Mouse (Mus musculus) G1E-ER4 (cell line): ENCODE data around the gene Gsn. TPM values are rescaled to one million over a fixed set of nuclear protein-coding genes. Genes with fewer than 3 reads are reported as not detected.

ENCODE experiments used
- GATA1 ChIP-seq: IDR thresholded peaks from one replicate; pipeline ENCODE4 v1.8.0; 2012; ENCODE audit warnings: low read length, inconsistent platforms
- polyA plus RNA-seq: library from polyadenylated mRNA; stranded (reverse); fragments of >175 nt; gene quantifications from 2 replicates; pipeline ENCODE4 v1.2.3, GENCODE M21; 2012

The Gsn gene
- polyA plus RNA-seq, 1 experiment: 2.8 TPM

GRCm38 (mm10) chr2:35326931-35327330 is 70.8 kb downstream of the Gsn start:
- no peak for TF ChIP-seq GATA1

GRCm38 (mm10) chr2:35327583-35327982 is 71.4 kb downstream of the Gsn start:
- peak; percentile 69 for TF ChIP-seq GATA1

GRCm38 (mm10) chr2:35328064-35328792 is 72.0 kb downstream of the Gsn start:
- no peak for TF ChIP-seq GATA1

- TF ChIP-seq GATA1: no peak
These were observed 72.9 kb downstream of the Gsn start for GRCm38 (mm10) chr2:35329061-35329460.

GRCm38 (mm10) chr2:35331205-35331604 is 75.0 kb downstream of the Gsn start:
- TF ChIP-seq GATA1: no peak

- TF ChIP-seq GATA1: no peak
These were observed 77.5 kb downstream of the Gsn start for GRCm38 (mm10) chr2:35333670-35334069.

GRCm38 (mm10) chr2:35335620-35336019 is 79.4 kb downstream of the Gsn start:
- no peak for TF ChIP-seq GATA1

GRCm38 (mm10) chr2:35336388-35337280 is 80.5 kb downstream of the Gsn start, which contains the start of gene Stom:
TSS of gene Stom (minus strand) at chr2:35336976.
- peak; percentile 59 for TF ChIP-seq GATA1

GRCm38 (mm10) chr2:35337419-35337818 is 81.2 kb downstream of the Gsn start:
- TF ChIP-seq GATA1: no peak

- TF ChIP-seq GATA1: no peak
These were observed 81.9 kb downstream of the Gsn start for GRCm38 (mm10) chr2:35338036-35338435.

- no peak for TF ChIP-seq GATA1
These were observed 82.5 kb downstream of the Gsn start for GRCm38 (mm10) chr2:35338707-35339106.

GRCm38 (mm10) chr2:35342605-35343004 is 86.4 kb downstream of the Gsn start:
- TF ChIP-seq GATA1: no peak

- TF ChIP-seq GATA1: no peak
These were observed 89.8 kb downstream of the Gsn start for GRCm38 (mm10) chr2:35345984-35346383.

- no peak for TF ChIP-seq GATA1
These were observed 93.0 kb downstream of the Gsn start for GRCm38 (mm10) chr2:35349184-35349583.

Other genes starting within 250 kb of the Gsn start
- not detected in 2 replicates for gene Hc, start 194.9 kb upstream of the Gsn start, polyA plus RNA-seq
- 0.03 TPM in 1 of 2 replicates, not detected in the other for gene AI182371, start 154.8 kb upstream of the Gsn start, polyA plus RNA-seq
- gene Cntrl, start 146.9 kb upstream of the Gsn start, polyA plus RNA-seq: 13.1 and 15.0 TPM in 2 replicates
- 1,312 and 1,893 TPM in 2 replicates for gene Rab14, start 55.3 kb upstream of the Gsn start, polyA plus RNA-seq
- 18.7 and 23.0 TPM in 2 replicates for gene Stom, start 80.6 kb downstream of the Gsn start, polyA plus RNA-seq
- gene 4930568D16Rik, start 111.3 kb downstream of the Gsn start, polyA plus RNA-seq: not detected in 2 replicates
- not detected in 2 replicates for gene 4930402F06Rik, start 140.8 kb downstream of the Gsn start, polyA plus RNA-seq
- gene Ggta1, start 206.9 kb downstream of the Gsn start, polyA plus RNA-seq: 3.5 TPM in 2 replicates